24 mouse cellular contexts compared by ENCODE assay signal in the genomic region with DNA sequence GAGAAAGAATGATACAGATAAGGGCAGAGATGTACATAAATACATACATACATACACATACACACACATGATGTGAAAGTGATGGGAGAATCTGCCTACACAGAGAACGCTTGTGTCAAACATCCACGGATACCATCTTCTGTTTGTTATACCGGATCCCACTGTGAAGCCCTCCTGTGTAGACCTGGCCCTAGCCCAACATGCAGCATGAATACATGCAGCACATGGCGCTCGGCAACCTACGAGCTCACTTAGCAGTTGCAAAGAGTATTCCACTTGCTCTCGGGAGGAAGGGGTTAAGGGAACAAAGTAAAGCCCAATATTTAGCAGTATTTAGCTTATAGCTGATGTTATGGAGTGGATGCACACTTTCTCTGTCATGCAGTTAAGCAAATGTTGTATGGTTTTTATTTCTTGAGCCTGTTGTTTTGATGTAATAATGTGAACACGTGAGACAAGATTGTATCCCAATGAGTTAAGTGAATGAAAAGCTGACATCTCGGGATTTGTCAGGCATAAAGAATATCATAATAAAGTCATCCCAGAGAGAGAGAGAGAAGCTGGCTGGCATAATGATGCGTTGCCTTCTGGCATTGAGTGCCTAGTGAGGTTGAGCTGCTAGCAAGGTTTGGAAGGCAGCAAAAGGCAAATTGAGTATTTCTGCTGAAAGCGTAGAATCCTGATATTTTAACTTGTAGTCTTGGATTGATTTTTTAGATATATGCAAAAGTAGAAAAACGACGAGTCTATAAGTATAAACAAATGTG.
DNase-seq lines count a peak whose midpoint lies in the region; ATAC-seq and TF ChIP-seq lines count a peak whose summit lies in the region.
"Had no signal": no experiment of that assay in that cellular context is flagged by ENCODE, and none has a peak within 500 bp of the region (broad histone marks: within the 10 kb centered on the region; RNA-seq: fewer than 3 reads in every experiment).

No protein-coding gene starts in this region.

- no peaks in the 10 kb centered on the region for H3K27me3 ChIP-seq in forebrain, embryonic 16.5 days (replicated peaks; ENCODE audit: control insufficient read depth, insufficient read depth, low read length)
- no peaks in the 10 kb centered on the region for H3K27me3 ChIP-seq in forebrain, embryonic 14.5 days (replicated peaks; ENCODE audit: control insufficient read depth, insufficient read depth, low read length)
- no peaks in the 10 kb centered on the region for H3K27me3 ChIP-seq in hindbrain, postnatal 0 days (ENCODE audit: insufficient read depth, low read length)
- H3K27me3 ChIP-seq in hindbrain, embryonic 14.5 days (ENCODE audit: control insufficient read depth, insufficient read depth, low read length), result no peaks in the 10 kb centered on the region
- no peaks in the 10 kb centered on the region for H3K27me3 ChIP-seq in midbrain, postnatal 0 days (ENCODE audit: insufficient read depth, low read length)
- H3K27me3 ChIP-seq in midbrain, embryonic 11.5 days (ENCODE audit: control insufficient read depth, insufficient read depth, low read length), result no peaks in the 10 kb centered on the region
- H3K27me3 ChIP-seq: forebrain, embryonic 15.5 days; heart, embryonic 12.5 days; heart, embryonic 15.5 days; hindbrain, embryonic 15.5 days; intestine, embryonic 15.5 days had no signal

- H3K4me2 ChIP-seq in forebrain, embryonic 16.5 days (ENCODE audit: low read length), result no peak overlapping the region
- no peak overlapping the region for H3K4me2 ChIP-seq in forebrain, embryonic 14.5 days (ENCODE audit: low read length)
- H3K4me2 ChIP-seq in hindbrain, postnatal 0 days (ENCODE audit: low read depth, low read length), result no peak overlapping the region
- no peak overlapping the region for H3K4me2 ChIP-seq in hindbrain, embryonic 14.5 days (replicated peaks)
- no peak overlapping the region for H3K4me2 ChIP-seq in midbrain, postnatal 0 days (ENCODE audit: low read depth, low read length, poor library complexity, severe bottlenecking)
- H3K4me2 ChIP-seq in midbrain, embryonic 11.5 days, result no peak overlapping the region
- H3K4me2 ChIP-seq: forebrain, embryonic 15.5 days; heart, embryonic 12.5 days; heart, embryonic 15.5 days; hindbrain, embryonic 15.5 days; intestine, embryonic 15.5 days had no signal

- H3K27ac ChIP-seq in forebrain, embryonic 16.5 days (ENCODE audit: low read length), result no peak overlapping the region
- H3K27ac ChIP-seq in forebrain, embryonic 14.5 days (ENCODE audit: low read depth, low read length), result no peak overlapping the region
- H3K27ac ChIP-seq in hindbrain, postnatal 0 days, result no peak overlapping the region
- no peak overlapping the region for H3K27ac ChIP-seq in hindbrain, embryonic 14.5 days
- H3K27ac ChIP-seq in midbrain, postnatal 0 days (ENCODE audit: low read depth, low read length), result no peak overlapping the region
- no peak overlapping the region for H3K27ac ChIP-seq in midbrain, embryonic 11.5 days (ENCODE audit: low read depth, low read length)
- H3K27ac ChIP-seq: forebrain, embryonic 10.5 days; forebrain, embryonic 15.5 days; gastrocnemius, adult 2 months; heart, embryonic 15.5 days; hindbrain, embryonic 15.5 days; intestine, embryonic 15.5 days had no signal

- no peak overlapping the region for H3K4me3 ChIP-seq in forebrain, embryonic 16.5 days (replicated peaks; ENCODE audit: low read length)
- no peak overlapping the region for H3K4me3 ChIP-seq in forebrain, embryonic 14.5 days (ENCODE audit: low read depth, low read length)
- no peak overlapping the region for H3K4me3 ChIP-seq in hindbrain, postnatal 0 days (ENCODE audit: low read length)
- H3K4me3 ChIP-seq in hindbrain, embryonic 14.5 days (replicated peaks; ENCODE audit: low read length), result no peak overlapping the region
- no peak overlapping the region for H3K4me3 ChIP-seq in midbrain, postnatal 0 days (ENCODE audit: low read depth, low read length)
- H3K4me3 ChIP-seq in midbrain, embryonic 11.5 days (ENCODE audit: low read depth, low read length), result no peak overlapping the region
- H3K4me3 ChIP-seq: forebrain, embryonic 10.5 days; forebrain, embryonic 15.5 days; gastrocnemius, adult 2 months; heart, embryonic 12.5 days; heart, embryonic 15.5 days; hindbrain, embryonic 15.5 days; intestine, embryonic 15.5 days had no signal

- DNase-seq in forebrain, embryonic 14.5 days (ENCODE audit: low spot score), result no peak
- DNase-seq in hindbrain, postnatal 0 days (ENCODE audit: low spot score), result peak; percentile 23
- no peak for DNase-seq in hindbrain, embryonic 14.5 days (ENCODE audit: low spot score)
- peak; percentile 33 for DNase-seq in midbrain, postnatal 0 days (ENCODE audit: low spot score)
- DNase-seq in midbrain, embryonic 11.5 days (ENCODE audit: low spot score, missing footprints), result no peak
- DNase-seq: adrenal gland, adult 2 months; adrenal gland, postnatal 14 days; cerebellum, adult 18-20 months; cerebellum, adult 9-10 months; cerebellum, postnatal 36 days; gastrocnemius, adult 2 months; gastrocnemius, postnatal 14 days; heart, adult 18-20 months; heart, postnatal 10 days; heart, postnatal 4 days; kidney, adult 11 months had no signal

- H3K36me3 ChIP-seq in forebrain, embryonic 16.5 days (ENCODE audit: control insufficient read depth, insufficient read depth), result no peaks in the 10 kb centered on the region
- H3K36me3 ChIP-seq in forebrain, embryonic 14.5 days (ENCODE audit: control insufficient read depth, insufficient read depth, low read length), result no peaks in the 10 kb centered on the region
- no peaks in the 10 kb centered on the region for H3K36me3 ChIP-seq in hindbrain, postnatal 0 days (ENCODE audit: insufficient read depth, low read length)
- no peaks in the 10 kb centered on the region for H3K36me3 ChIP-seq in hindbrain, embryonic 14.5 days (replicated peaks; ENCODE audit: control insufficient read depth, insufficient read depth)
- H3K36me3 ChIP-seq in midbrain, postnatal 0 days (ENCODE audit: insufficient read depth, low read length), result no peaks in the 10 kb centered on the region
- H3K36me3 ChIP-seq in midbrain, embryonic 11.5 days (ENCODE audit: control insufficient read depth, insufficient read depth, low read length), result no peaks in the 10 kb centered on the region
- H3K36me3 ChIP-seq: forebrain, embryonic 10.5 days; forebrain, embryonic 15.5 days; heart, embryonic 12.5 days; heart, embryonic 15.5 days; hindbrain, embryonic 15.5 days; intestine, embryonic 15.5 days had no signal

- 65% methylated on average over 13 of the region's 13 CpGs for WGBS in forebrain, embryonic 16.5 days
- 79% methylated on average over 13 of the region's 13 CpGs for WGBS in forebrain, embryonic 14.5 days
- WGBS in hindbrain, postnatal 0 days, result 57% methylated on average over 13 of the region's 13 CpGs
- 66% methylated on average over 13 of the region's 13 CpGs for WGBS in hindbrain, embryonic 14.5 days
- WGBS in midbrain, postnatal 0 days, result 59% methylated on average over 13 of the region's 13 CpGs
- WGBS in midbrain, embryonic 11.5 days, result 85% methylated on average over 13 of the region's 13 CpGs

- TF ChIP-seq CTCF in hindbrain, postnatal 0 days (IDR thresholded peaks at IDR 0.05; ENCODE audit: low read depth), result no peak
- TF ChIP-seq CTCF in midbrain, postnatal 0 days (IDR thresholded peaks at IDR 0.05), result no peak

- ATAC-seq in forebrain, embryonic 16.5 days, result 0 out of 2 replicates have a peak, but pooled peaks have one; percentile 54
- ATAC-seq in forebrain, embryonic 14.5 days, result no peak
- no peak for ATAC-seq in hindbrain, postnatal 0 days
- no peak for ATAC-seq in hindbrain, embryonic 14.5 days (ENCODE audit: low FRiP score)
- no peak for ATAC-seq in midbrain, postnatal 0 days (ENCODE audit: low FRiP score)
- no peak for ATAC-seq in midbrain, embryonic 11.5 days (ENCODE audit: low FRiP score)
- ATAC-seq: CD4-positive, CD25-positive, alpha-beta regulatory T cell, adult 4 months; forebrain, embryonic 15.5 days; intestine, embryonic 15.5 days had no signal

- no peak overlapping the region for H3K9ac ChIP-seq in forebrain, embryonic 16.5 days (replicated peaks; ENCODE audit: low read depth, low read length)
- no peak overlapping the region for H3K9ac ChIP-seq in forebrain, embryonic 14.5 days (ENCODE audit: low read length)
- H3K9ac ChIP-seq in hindbrain, postnatal 0 days (replicated peaks; ENCODE audit: low read length), result no peak overlapping the region
- no peak overlapping the region for H3K9ac ChIP-seq in hindbrain, embryonic 14.5 days
- H3K9ac ChIP-seq in midbrain, postnatal 0 days (replicated peaks; ENCODE audit: low read length, poor library complexity, severe bottlenecking), result no peak overlapping the region
- no peak overlapping the region for H3K9ac ChIP-seq in midbrain, embryonic 11.5 days (ENCODE audit: low read length)
- H3K9ac ChIP-seq: forebrain, embryonic 15.5 days; heart, embryonic 12.5 days; heart, embryonic 15.5 days; hindbrain, embryonic 15.5 days; intestine, embryonic 15.5 days had no signal

- 0 out of 2 replicates have a peak, but pooled peaks cover 3% of the 10 kb centered on the region for H3K4me1 ChIP-seq in forebrain, embryonic 16.5 days (replicated peaks; ENCODE audit: control insufficient read depth, insufficient read depth, low read length)
- no peaks in the 10 kb centered on the region for H3K4me1 ChIP-seq in forebrain, embryonic 14.5 days (ENCODE audit: control insufficient read depth, insufficient read depth, low read length)
- H3K4me1 ChIP-seq in hindbrain, postnatal 0 days (ENCODE audit: insufficient read depth, low read length), result no peaks in the 10 kb centered on the region
- no peaks in the 10 kb centered on the region for H3K4me1 ChIP-seq in hindbrain, embryonic 14.5 days (replicated peaks; ENCODE audit: control insufficient read depth, insufficient read depth, low read length)
- H3K4me1 ChIP-seq in midbrain, postnatal 0 days (ENCODE audit: insufficient read depth, low read length), result no peaks in the 10 kb centered on the region
- H3K4me1 ChIP-seq in midbrain, embryonic 11.5 days (ENCODE audit: control insufficient read depth, insufficient read depth, low read length), result no peaks in the 10 kb centered on the region
- H3K4me1 ChIP-seq: forebrain, embryonic 10.5 days; forebrain, embryonic 15.5 days; heart, embryonic 12.5 days; heart, embryonic 15.5 days; hindbrain, embryonic 15.5 days; intestine, embryonic 15.5 days had no signal

- no peaks in the 10 kb centered on the region for H3K9me3 ChIP-seq in forebrain, embryonic 16.5 days (ENCODE audit: control insufficient read depth, low read length)
- no peaks in the 10 kb centered on the region for H3K9me3 ChIP-seq in forebrain, embryonic 14.5 days (replicated peaks; ENCODE audit: control insufficient read depth, low read length)
- no peaks in the 10 kb centered on the region for H3K9me3 ChIP-seq in hindbrain, postnatal 0 days (ENCODE audit: low read length)
- no peaks in the 10 kb centered on the region for H3K9me3 ChIP-seq in hindbrain, embryonic 14.5 days (ENCODE audit: control insufficient read depth, low read length)
- H3K9me3 ChIP-seq in midbrain, postnatal 0 days (ENCODE audit: low read length), result no peaks in the 10 kb centered on the region
- H3K9me3 ChIP-seq in midbrain, embryonic 11.5 days (ENCODE audit: control insufficient read depth, low read length), result no peaks in the 10 kb centered on the region
- H3K9me3 ChIP-seq: forebrain, embryonic 10.5 days; forebrain, embryonic 15.5 days; heart, embryonic 12.5 days; heart, embryonic 15.5 days; hindbrain, embryonic 15.5 days; intestine, embryonic 15.5 days had no signal

Comparison
In these comparisons a context has a peak if more than half of its experiments do, and no peak if none do; other contexts are left out.
1. DNase-seq: peak in hindbrain, postnatal 0 days (single experiment) and midbrain, postnatal 0 days (single experiment); none in forebrain, embryonic 14.5 days (single experiment), hindbrain, embryonic 14.5 days (single experiment) and midbrain, embryonic 11.5 days (single experiment).